Mouse (Mus musculus) heart, adult 2 months (tissue): Measurements from ENCODE around the gene Stpg4.

ENCODE experiments used
- CTCF ChIP-seq: fragments of 200-600 bp; IDR thresholded peaks from 2 replicates; pipeline ENCODE4 v1.8.1; 2022; ENCODE audit warnings: antibody characterized with exemption, mild to moderate bottlenecking, moderate library complexity
- EP300 ChIP-seq: fragments of 200-500 bp; IDR thresholded peaks from 2 replicates; pipeline ENCODE4 v1.6.1; 2011; ENCODE audit warnings: low read depth, low read length, control low read depth; ENCODE audit not compliant: insufficient read depth
- POLR2A ChIP-seq: fragments of 200-500 bp; IDR thresholded peaks from 2 replicates; pipeline ENCODE4 v1.6.1; 2011; ENCODE audit warnings: mild to moderate bottlenecking, low read depth, low read length, control low read depth; ENCODE audit not compliant: insufficient read depth

DNA sequence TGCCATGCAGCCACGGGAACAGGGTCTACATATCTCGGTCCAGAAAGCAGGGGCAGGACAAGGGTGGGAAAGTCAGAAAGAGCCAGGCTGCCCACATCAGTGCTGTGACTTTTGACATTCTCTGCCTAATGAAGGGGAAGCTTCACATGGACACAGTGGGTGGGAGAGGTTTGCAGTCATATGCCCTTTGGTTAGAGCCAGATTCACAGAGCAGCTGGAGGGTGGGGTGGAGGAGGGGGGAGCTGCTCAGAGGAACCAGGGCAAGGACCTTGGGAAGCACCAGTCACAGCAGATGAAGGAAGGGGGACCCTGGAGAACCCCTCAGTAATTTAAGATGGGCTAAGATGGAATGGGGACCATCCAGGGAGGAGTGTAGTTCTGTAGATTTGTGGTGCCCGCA, 41.7 kb downstream of the Stpg4 start:
- TF ChIP-seq POLR2A (no peak), CTCF (no peak), EP300 (no peak)
